Mouse (Mus musculus): ENCODE data around the gene D10Wsu102e.

DNA sequence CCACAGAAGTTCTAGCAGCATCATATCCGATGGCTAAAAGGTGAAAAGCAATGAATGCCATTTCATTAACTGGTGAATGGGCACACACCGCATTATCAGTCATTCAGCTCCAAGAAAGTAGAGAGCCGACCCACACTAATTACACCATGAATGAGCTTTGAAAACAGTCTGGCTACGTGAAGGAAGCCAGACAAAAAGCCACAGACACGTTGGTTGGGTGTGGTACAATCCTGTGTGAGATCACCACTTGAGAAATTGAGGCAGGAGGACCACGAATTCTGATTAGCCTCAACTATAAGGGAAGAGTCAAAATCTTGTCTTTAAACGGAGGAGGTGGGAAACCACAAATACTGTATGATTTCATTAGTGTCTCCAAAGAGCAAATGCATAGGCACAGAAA is 23.7 kb upstream of the D10Wsu102e start:
- TF ChIP-seq CTCF (IDR thresholded peaks at IDR 0.05; ENCODE audit: insufficient read depth, low read depth, low read length) (no peak), POLR2A (IDR thresholded peaks at IDR 0.05; ENCODE audit: insufficient read depth, low read depth, low read length) (no peak)

Measured in olfactory bulb, adult 2 months (tissue).